Mouse (Mus musculus): ENCODE measurements around the gene Chst3. TPM values are rescaled to one million over a fixed set of nuclear protein-coding genes. Genes with fewer than 3 reads are reported as not detected.

The Chst3 gene
- 90.3 TPM for polyA plus RNA-seq (2015; fragmentation: Illumina TruSeq; extraction: RNeasy Lipid Tissue Mini Kit (QIAGEN cat#74804); ENCODE audit: insufficient read depth, low replicate concordance)

GRCm38 (mm10) chr10:60218591-60219499, at the start of gene Chst3:
TSS of gene Chst3 (minus strand) at chr10:60219260.

Other genes with a start within 250 kb of the Chst3 start
- gene Ascc1, start 216.5 kb downstream of the Chst3 start, polyA plus RNA-seq (2015; fragmentation: Illumina TruSeq; extraction: RNeasy Lipid Tissue Mini Kit (QIAGEN cat#74804); ENCODE audit: insufficient read depth, low replicate concordance) = 22.5 TPM
- gene Anapc16, start 216.1 kb downstream of the Chst3 start, polyA plus RNA-seq (2015; fragmentation: Illumina TruSeq; extraction: RNeasy Lipid Tissue Mini Kit (QIAGEN cat#74804); ENCODE audit: insufficient read depth, low replicate concordance) = 67.1 TPM
- gene Spock2, start 113.0 kb downstream of the Chst3 start, polyA plus RNA-seq (2015; fragmentation: Illumina TruSeq; extraction: RNeasy Lipid Tissue Mini Kit (QIAGEN cat#74804); ENCODE audit: insufficient read depth, low replicate concordance) = 1.7 TPM
- 1,095 TPM for gene Psap, start 58.4 kb upstream of the Chst3 start, polyA plus RNA-seq (2015; fragmentation: Illumina TruSeq; extraction: RNeasy Lipid Tissue Mini Kit (QIAGEN cat#74804); ENCODE audit: insufficient read depth, low replicate concordance)
- gene Vsir, start 127.6 kb upstream of the Chst3 start, polyA plus RNA-seq (2015; fragmentation: Illumina TruSeq; extraction: RNeasy Lipid Tissue Mini Kit (QIAGEN cat#74804); ENCODE audit: insufficient read depth, low replicate concordance) = 41.4 TPM
- gene Gm17455, start 180.5 kb upstream of the Chst3 start, polyA plus RNA-seq (2015; fragmentation: Illumina TruSeq; extraction: RNeasy Lipid Tissue Mini Kit (QIAGEN cat#74804); ENCODE audit: insufficient read depth, low replicate concordance) = 0.30 TPM